Mouse (Mus musculus) kidney, embryonic 16.5 days (tissue): ENCODE results near the gene Lrrc61. TPM values are rescaled to one million over a fixed set of nuclear protein-coding genes. Genes with fewer than 3 reads are reported as not detected.
"Not testable (repeated sequence)": the region's sequence is repeated elsewhere in the genome, so short reads cannot be mapped to it uniquely, and the experiment has no call there.

Experiments
- ATAC-seq: fragments of 200-750 bp; cut with Nextera tagmentation; 2 replicates; pipeline ENCODE4 v1.8.0; 2017; ENCODE audit warnings: moderate TSS enrichment; ENCODE audit not compliant: low FRiP score, low TSS enrichment
- H3K27ac ChIP-seq: fragments of 300-500 bp; sonication (generic); 2 replicates; pipeline ENCODE4 v1.5.1; 2014; ENCODE audit warnings: low read length
- H3K27me3 ChIP-seq: fragments of 300-500 bp; sonication (generic); 2 replicates; pipeline ENCODE4 v1.6.1; 2014; ENCODE audit warnings: low read length, control low read depth, mixed read lengths; ENCODE audit not compliant: insufficient read depth
- H3K36me3 ChIP-seq: fragments of 300-500 bp; sonication (generic); 2 replicates; pipeline ENCODE4 v1.6.1; 2014; ENCODE audit warnings: low read length, control low read depth, mixed read lengths; ENCODE audit not compliant: insufficient read depth
- H3K4me1 ChIP-seq: fragments of 300-500 bp; sonication (generic); 2 replicates; pipeline ENCODE4 v1.6.1; 2014; ENCODE audit warnings: low read length, control low read depth, mixed read lengths; ENCODE audit not compliant: insufficient read depth
- H3K4me2 ChIP-seq: fragments of 300-500 bp; sonication (generic); replicated peaks from 2 replicates; pipeline ENCODE4 v1.6.1; 2014; ENCODE audit warnings: low read depth, low read length
- H3K4me3 ChIP-seq: fragments of 300-500 bp; sonication (generic); 2 replicates; pipeline ENCODE4 v1.5.1; 2014; ENCODE audit warnings: mild to moderate bottlenecking, low read length
- H3K9ac ChIP-seq: fragments of 300-500 bp; sonication (generic); replicated peaks from 2 replicates; pipeline ENCODE4 v1.6.1; 2014; ENCODE audit warnings: low read length
- H3K9me3 ChIP-seq: fragments of 300-500 bp; sonication (generic); 2 replicates; pipeline ENCODE4 v1.6.1; 2016; ENCODE audit warnings: low read length, control low read depth
- WGBS: fragments of 180-500 bp; shearing (Covaris S2); extraction: QIAGEN DNeasy Blood & Tissue Kit; methylation state at CpG from one replicate; pipeline ENCODE4 v1.1.7; 2014; 5-methylcytosine and 5-hydroxymethylcytosine counted together
- polyA plus RNA-seq: library from polyadenylated mRNA; unstranded; fragments of >200 nt; fragmentation: Nextera tagmentation; extraction: Ambion mirVana; gene quantifications from 2 replicates; pipeline ENCODE4 v1.2.1, GENCODE M21; 2015

Gene Lrrc61
- 14.3 and 14.5 TPM in 2 replicates for polyA plus RNA-seq

DNA sequence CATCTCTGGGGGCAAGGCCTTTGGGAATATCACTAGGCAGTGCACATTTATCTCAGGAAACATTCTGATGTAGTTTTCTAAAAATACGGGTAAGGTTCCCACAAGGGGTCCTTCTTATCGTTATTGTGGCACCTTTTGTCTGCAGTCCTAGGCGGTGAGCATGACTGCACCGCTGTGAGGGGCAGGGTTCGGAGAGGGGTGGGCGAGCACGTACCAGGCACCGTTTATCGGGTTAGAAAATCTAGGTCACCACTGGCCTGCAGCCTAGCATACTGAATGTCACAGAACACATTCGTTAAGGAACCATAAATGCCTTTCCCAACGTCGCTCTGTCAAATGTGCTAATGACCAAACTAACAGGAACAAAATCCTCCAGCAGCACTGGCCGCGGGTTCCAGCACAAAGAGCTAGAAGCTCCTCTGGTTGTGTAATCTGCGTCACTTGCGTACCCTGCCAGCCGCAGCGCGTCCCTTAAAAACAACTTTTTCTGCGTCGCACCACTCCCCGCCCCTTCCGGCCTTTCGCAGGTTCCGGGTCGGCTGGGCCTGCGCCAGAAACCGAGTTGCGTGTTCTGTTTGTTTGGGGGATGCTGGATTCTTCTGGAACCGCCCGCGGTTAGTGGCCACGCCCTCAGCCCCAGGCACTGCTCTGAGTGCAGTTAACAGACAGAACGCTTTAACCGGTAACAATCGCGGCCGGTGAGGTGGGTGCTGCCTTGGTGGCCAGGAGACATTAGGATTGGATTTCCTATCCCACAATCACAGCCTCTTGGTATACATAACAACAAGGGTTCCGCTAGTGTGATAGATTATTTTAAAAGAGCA, at the start of gene Lrrc61:
Gene Lrrc61 (plus strand): TSS at position 517 of the 824 bp plus-strand sequence.
- H3K4me3 ChIP-seq, result peak within 1 kb of the TSS; percentile 65
- peak within 1 kb of the TSS; percentile 65 for H3K4me2 ChIP-seq
- ATAC-seq, result peak; percentile 94
- H3K4me1 ChIP-seq, result peaks cover 13% of the 10 kb centered on the region
- H3K9me3 ChIP-seq, result no peaks in the 10 kb centered on the region
- H3K36me3 ChIP-seq, result peaks cover 6% of the 10 kb centered on the region; the same call in 1 of the 2 replicates
- H3K27ac ChIP-seq, result peak within 1 kb of the TSS; percentile 100
- under 1% methylated on average over 39 of the region's 39 CpGs for WGBS
- H3K27me3 ChIP-seq, result no peaks in the 10 kb centered on the region
- peak within 1 kb of the TSS; percentile 75 for H3K9ac ChIP-seq

DNA sequence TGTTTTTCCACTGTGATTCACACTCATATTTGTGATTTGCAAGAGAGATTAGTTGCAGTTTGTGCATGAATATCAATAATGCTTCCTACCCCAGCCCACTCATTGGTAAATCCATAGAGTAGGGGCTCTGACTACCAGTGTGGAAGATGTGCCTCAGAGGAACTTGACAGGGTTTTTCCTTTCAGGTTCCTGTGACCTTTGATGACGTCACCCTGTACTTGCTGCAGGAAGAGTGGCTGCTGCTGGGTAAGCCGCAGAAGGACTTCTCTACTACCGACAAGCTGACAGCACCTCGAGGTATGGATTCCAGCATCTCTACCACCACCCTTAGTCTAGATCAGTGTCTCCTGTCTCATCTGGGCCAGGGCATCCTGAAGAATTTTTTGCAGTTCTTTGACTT, 46.5 kb upstream of the Lrrc61 start:
- Histone ChIP-seq H3K27me3 (no peaks in the 10 kb centered on the region), H3K4me3 (no peak overlapping the region), H3K27ac (no peak overlapping the region), H3K9ac (no peak overlapping the region), H3K36me3 (peaks cover 17% of the 10 kb centered on the region), H3K4me2 (no peak overlapping the region), H3K9me3 (no peaks in the 10 kb centered on the region), H3K4me1 (peaks cover 6% of the 10 kb centered on the region)
- no peak for ATAC-seq
- WGBS, result 67% methylated on average over 4 of the region's 4 CpGs

GRCm38 (mm10) chr6:48510426-48510825, 44.2 kb upstream of the Lrrc61 start:
- Histone ChIP-seq H3K36me3 (peaks cover 34% of the 10 kb centered on the region), H3K4me3 (no peak overlapping the region), H3K9ac (no peak overlapping the region), H3K27ac (no peak overlapping the region), H3K27me3 (no peaks in the 10 kb centered on the region), H3K4me1 (no peaks in the 10 kb centered on the region), H3K9me3 (no peaks in the 10 kb centered on the region), H3K4me2 (no peak overlapping the region)
- ATAC-seq, result no peak
- WGBS, result 79% methylated on average over 4 of the region's 4 CpGs

DNA sequence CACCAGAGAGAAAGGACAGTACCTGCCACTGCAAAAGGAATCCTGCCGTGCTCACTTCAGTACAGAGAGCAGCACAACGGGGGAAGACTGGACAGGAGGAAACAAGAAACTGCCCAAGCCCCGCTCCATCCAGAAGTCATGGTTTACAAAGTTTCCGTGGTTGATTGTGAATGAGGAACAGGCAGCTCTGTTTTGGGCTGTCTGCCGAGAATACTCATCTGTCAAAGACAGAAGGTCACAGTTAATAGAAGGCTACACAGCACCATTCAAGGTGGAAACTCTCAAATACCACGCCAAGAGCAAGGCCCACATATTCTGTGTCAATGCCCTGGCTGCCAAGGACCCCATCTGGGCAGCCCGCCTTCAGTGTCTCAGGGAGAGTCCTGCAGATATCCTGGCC, 42.7 kb upstream of the Lrrc61 start:
- no peak overlapping the region for H3K9ac ChIP-seq
- no peak overlapping the region for H3K27ac ChIP-seq
- no peak overlapping the region for H3K4me3 ChIP-seq
- no peaks in the 10 kb centered on the region for H3K4me1 ChIP-seq
- peaks cover 48% of the 10 kb centered on the region for H3K36me3 ChIP-seq
- H3K9me3 ChIP-seq, result 0 out of 2 replicates have a peak, but pooled peaks cover 3% of the 10 kb centered on the region
- ATAC-seq, result no peak
- H3K27me3 ChIP-seq, result no peaks in the 10 kb centered on the region
- WGBS, result 90% methylated on average over 7 of the region's 7 CpGs
- no peak overlapping the region for H3K4me2 ChIP-seq

- H3K4me3 ChIP-seq, H3K4me2 ChIP-seq, H3K9ac ChIP-seq, H3K9me3 ChIP-seq, H3K4me1 ChIP-seq, H3K27me3 ChIP-seq, ATAC-seq, H3K27ac ChIP-seq: not testable (repeated sequence)
- WGBS, result 96% methylated on average over 13 of the region's 16 CpGs
- H3K36me3 ChIP-seq, result peaks cover 19% of the 10 kb centered on the region; the same call in 1 of the 2 replicates
Observed at GRCm38 (mm10) chr6:48524882-48525281, 29.7 kb upstream of the Lrrc61 start.

GRCm38 (mm10) chr6:48527901-48528300, 26.7 kb upstream of the Lrrc61 start:
- no peak overlapping the region for H3K4me3 ChIP-seq
- WGBS, result 88% methylated on average over 9 of the region's 9 CpGs
- no peak overlapping the region for H3K9ac ChIP-seq

GRCm38 (mm10) chr6:48529261-48529660, 25.3 kb upstream of the Lrrc61 start:
- no peak overlapping the region for H3K9ac ChIP-seq
- H3K9me3 ChIP-seq, result no peaks in the 10 kb centered on the region
- 0 out of 2 replicates have a peak, but pooled peaks cover 9% of the 10 kb centered on the region for H3K4me1 ChIP-seq
- no peak overlapping the region for H3K27ac ChIP-seq
- H3K36me3 ChIP-seq, result peaks cover 21% of the 10 kb centered on the region; the same call in 1 of the 2 replicates
- no peak overlapping the region for H3K4me3 ChIP-seq
- no peak overlapping the region for H3K4me2 ChIP-seq
- no peak for ATAC-seq
- no peaks in the 10 kb centered on the region for H3K27me3 ChIP-seq
- WGBS, result 77% methylated on average over 14 of the region's 14 CpGs

More at GRCm38 (mm10) chr6:48527901-48528300, 26.7 kb upstream of the Lrrc61 start:
- ATAC-seq, result no peak
- Histone ChIP-seq H3K27me3 (no peaks in the 10 kb centered on the region), H3K27ac (no peak overlapping the region), H3K4me2 (no peak overlapping the region), H3K4me1 (0 out of 2 replicates have a peak, but pooled peaks cover 9% of the 10 kb centered on the region), H3K36me3 (peaks cover 21% of the 10 kb centered on the region; the same call in 1 of the 2 replicates), H3K9me3 (no peaks in the 10 kb centered on the region)

GRCm38 (mm10) chr6:48529871-48530440, 24.6 kb upstream of the Lrrc61 start:
- ATAC-seq, result no peak
- Histone ChIP-seq H3K27me3 (no peaks in the 10 kb centered on the region), H3K9ac (no peak overlapping the region), H3K36me3 (peaks cover 21% of the 10 kb centered on the region; the same call in 1 of the 2 replicates), H3K4me2 (no peak overlapping the region), H3K27ac (no peak overlapping the region), H3K4me3 (no peak overlapping the region), H3K9me3 (no peaks in the 10 kb centered on the region), H3K4me1 (0 out of 2 replicates have a peak, but pooled peaks cover 9% of the 10 kb centered on the region)
- WGBS, result 84% methylated on average over 16 of the region's 16 CpGs

DNA sequence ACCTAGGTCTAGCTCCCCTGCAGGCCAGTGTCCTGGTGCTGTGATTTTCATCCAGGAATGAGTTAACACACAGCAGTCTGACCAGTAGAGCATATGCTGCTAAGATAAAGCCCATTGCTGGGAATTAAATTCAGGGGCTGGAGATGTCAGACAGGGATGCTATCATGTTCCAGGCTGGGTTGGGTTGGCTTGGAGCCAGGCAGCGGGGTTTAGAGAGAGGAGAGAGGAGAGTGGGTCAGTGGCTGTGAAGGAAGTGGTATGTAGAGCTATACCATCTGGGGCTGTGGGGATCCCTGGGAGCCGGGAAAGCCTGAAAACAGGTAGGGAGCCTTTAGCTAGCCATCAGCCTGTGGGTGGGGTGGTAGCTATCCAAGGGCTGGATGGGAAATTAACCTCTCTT, 23.7 kb upstream of the Lrrc61 start:
- Histone ChIP-seq H3K27ac (no peak overlapping the region), H3K4me2 (no peak overlapping the region), H3K36me3 (peaks cover 21% of the 10 kb centered on the region; the same call in 1 of the 2 replicates), H3K4me1 (0 out of 2 replicates have a peak, but pooled peaks cover 9% of the 10 kb centered on the region), H3K9ac (no peak overlapping the region), H3K4me3 (no peak overlapping the region), H3K27me3 (no peaks in the 10 kb centered on the region), H3K9me3 (no peaks in the 10 kb centered on the region)
- 36% methylated on average over 2 of the region's 2 CpGs for WGBS
- ATAC-seq, result no peak
